Mouse (Mus musculus) mammary gland, adult 2 months (tissue): Measurements from ENCODE around the gene Gm14327. TPM values are rescaled to one million over a fixed set of nuclear protein-coding genes. Genes with fewer than 3 reads are reported as not detected.

Experiments
- polyA plus RNA-seq: library from polyadenylated mRNA; depleted of rRNA; stranded (reverse); fragments of >200 nt; gene quantifications from 2 replicates; pipeline ENCODE4 v1.2.3, GENCODE M21; 2012; ENCODE audit warnings: low replicate concordance; rRNA removed

The Gm14327 gene
- polyA plus RNA-seq, result 0.33 and 1.5 TPM in 2 replicates

GRCm38 (mm10) chr2:177897046-177897578 lies at the start of gene Gm14327:
Gene Gm14327 (plus strand): TSS chr2:177897096.

GRCm38 (mm10) chr2:177925563-177926103 lies 28.7 kb downstream of the Gm14327 start, which contains the start of gene Zfp972:
Gene Zfp972 (minus strand): TSS chr2:177925613.

Other genes with a start within 250 kb of the Gm14327 start
- gene Gm14322, start 137.8 kb upstream of the Gm14327 start, polyA plus RNA-seq, result 2.1 TPM in 1 of 2 replicates, not detected in the other
- gene Gm14325, start 56.8 kb upstream of the Gm14327 start, polyA plus RNA-seq, result 3.9 and 8.3 TPM in 2 replicates
- not detected in 2 replicates for gene Zfp972, start 28.5 kb downstream of the Gm14327 start, polyA plus RNA-seq
- gene Gm14326, start 60.2 kb downstream of the Gm14327 start, polyA plus RNA-seq, result 0.55 and 5.8 TPM in 2 replicates
- 0.22 and 1.8 TPM in 2 replicates for gene Zfp971, start 126.2 kb downstream of the Gm14327 start, polyA plus RNA-seq
- 0.66 and 2.8 TPM in 2 replicates for gene Zfp931, start 181.4 kb downstream of the Gm14327 start, polyA plus RNA-seq
- gene Phactr3, start 221.9 kb downstream of the Gm14327 start, polyA plus RNA-seq, result 0.22 TPM in 1 of 2 replicates, not detected in the other